Mouse (Mus musculus) spleen, adult 2 months (tissue): ENCODE measurements around the gene Prkag2. TPM values are rescaled to one million over a fixed set of nuclear protein-coding genes. Genes with fewer than 3 reads are reported as not detected.

ENCODE experiments used
- DNase-seq, 2 experiments: peaks; one replicate each; pipeline versions ENCODE4 v3.0.0 to v3.0.0-alpha.2; 2012 to 2021; ENCODE audit warnings: low spot score in 2 of 2, low read depth in 1 of 2
- H3K27ac ChIP-seq: fragments of 200-500 bp; 2 replicates; pipeline ENCODE4 v1.5.1; 2012; ENCODE audit warnings: low read length, inconsistent platforms; ENCODE audit not compliant: insufficient read depth
- H3K27me3 ChIP-seq: fragments of 200-500 bp; 2 replicates; pipeline ENCODE4 v1.6.1; 2012; ENCODE audit warnings: mild to moderate bottlenecking, moderate library complexity, low read length, inconsistent platforms; ENCODE audit not compliant: control insufficient read depth, insufficient read depth
- H3K36me3 ChIP-seq: fragments of 200-500 bp; 2 replicates; pipeline ENCODE4 v1.6.1; 2012; ENCODE audit warnings: mild to moderate bottlenecking, low read length, inconsistent platforms; ENCODE audit not compliant: control insufficient read depth, insufficient read depth
- H3K4me1 ChIP-seq: fragments of 200-500 bp; 2 replicates; pipeline ENCODE4 v1.6.1; 2011; ENCODE audit warnings: inconsistent platforms; ENCODE audit not compliant: control insufficient read depth, insufficient read depth, insufficient read length
- H3K4me3 ChIP-seq: fragments of 200-500 bp; 2 replicates; pipeline ENCODE4 v1.5.1; 2011; ENCODE audit warnings: mild to moderate bottlenecking, inconsistent platforms; ENCODE audit not compliant: insufficient read depth, insufficient read length; ENCODE audit errors: extremely low read depth
- CTCF ChIP-seq: fragments of 200-500 bp; IDR thresholded peaks from 2 replicates; pipeline ENCODE4 v1.5.1; 2011; ENCODE audit warnings: mild to moderate bottlenecking, inconsistent platforms; ENCODE audit not compliant: insufficient read depth, insufficient read length, insufficient replicate concordance; ENCODE audit errors: extremely low read depth
- POLR2A ChIP-seq: fragments of 200-500 bp; IDR thresholded peaks from 2 replicates; pipeline ENCODE4 v1.6.1; 2011; ENCODE audit warnings: low read depth, low read length, inconsistent platforms
- WGBS: fragments of 180-500 bp; shearing (Covaris S2); methylation state at CpG from one replicate; pipeline ENCODE4 v1.1.7; 2018; 5-methylcytosine and 5-hydroxymethylcytosine counted together
- polyA plus RNA-seq: library from polyadenylated mRNA; depleted of rRNA; stranded (reverse); fragments of >200 nt; gene quantifications from 2 replicates; pipeline ENCODE4 v1.2.3, GENCODE M21; 2012

Prkag2 gene
- polyA plus RNA-seq, 1 experiment: 7.7 TPM

DNA sequence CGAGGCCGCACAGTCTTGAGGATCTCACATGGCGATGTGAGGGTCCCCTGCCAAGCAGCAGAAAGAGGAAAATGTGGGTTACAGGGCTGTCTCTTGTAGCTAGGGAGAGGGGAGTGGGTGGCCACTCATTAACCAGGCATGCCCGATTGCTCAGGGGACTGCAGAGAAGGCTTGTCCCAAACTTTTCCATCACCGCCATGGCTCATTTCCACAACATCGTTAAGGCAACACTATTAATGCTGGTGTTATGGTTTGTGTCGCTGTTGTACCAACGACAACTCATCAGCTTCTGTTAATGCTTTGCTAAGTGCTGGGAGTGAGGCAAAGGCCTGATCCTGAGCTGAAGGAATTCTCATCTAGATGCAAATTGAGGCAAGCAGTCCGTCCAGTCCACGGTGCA is 165.0 kb downstream of the Prkag2 start:
- 95% methylated on average over 10 of the region's 10 CpGs for WGBS
- H3K4me1 ChIP-seq: no peaks in the 10 kb centered on the region
- no peaks in the 10 kb centered on the region for H3K27me3 ChIP-seq
- no peak for DNase-seq
- H3K4me3 ChIP-seq: no peak overlapping the region
- H3K27ac ChIP-seq: no peak overlapping the region
- TF ChIP-seq CTCF (no peak), POLR2A (no peak)
- no peaks in the 10 kb centered on the region for H3K36me3 ChIP-seq

DNA sequence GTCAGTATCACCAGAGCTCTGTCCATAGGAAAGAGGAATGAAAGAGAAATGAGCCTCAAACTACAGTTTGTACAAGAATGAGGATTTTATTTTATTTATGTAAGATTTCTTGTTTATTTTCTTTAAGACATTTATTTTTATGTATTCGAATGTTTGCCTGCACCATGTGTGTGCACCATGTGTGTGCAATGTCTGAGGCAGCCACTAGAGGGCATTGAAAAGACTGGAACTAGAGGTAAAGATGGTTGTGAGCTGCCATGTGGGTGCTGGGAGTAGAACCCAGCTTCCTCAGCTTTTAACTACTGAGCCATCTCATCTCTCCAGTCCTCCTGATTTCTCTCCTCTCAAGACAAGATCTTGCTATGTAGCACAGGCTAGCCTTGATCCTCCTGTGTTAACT is 166.7 kb downstream of the Prkag2 start:
- 93% methylated on average over 1 of the region's 1 CpGs for WGBS
- Histone ChIP-seq H3K4me1 (no peaks in the 10 kb centered on the region), H3K27ac (no peak overlapping the region), H3K36me3 (no peaks in the 10 kb centered on the region), H3K4me3 (no peak overlapping the region), H3K27me3 (no peaks in the 10 kb centered on the region)
- DNase-seq: no peak
- TF ChIP-seq CTCF (no peak), POLR2A (no peak)

DNA sequence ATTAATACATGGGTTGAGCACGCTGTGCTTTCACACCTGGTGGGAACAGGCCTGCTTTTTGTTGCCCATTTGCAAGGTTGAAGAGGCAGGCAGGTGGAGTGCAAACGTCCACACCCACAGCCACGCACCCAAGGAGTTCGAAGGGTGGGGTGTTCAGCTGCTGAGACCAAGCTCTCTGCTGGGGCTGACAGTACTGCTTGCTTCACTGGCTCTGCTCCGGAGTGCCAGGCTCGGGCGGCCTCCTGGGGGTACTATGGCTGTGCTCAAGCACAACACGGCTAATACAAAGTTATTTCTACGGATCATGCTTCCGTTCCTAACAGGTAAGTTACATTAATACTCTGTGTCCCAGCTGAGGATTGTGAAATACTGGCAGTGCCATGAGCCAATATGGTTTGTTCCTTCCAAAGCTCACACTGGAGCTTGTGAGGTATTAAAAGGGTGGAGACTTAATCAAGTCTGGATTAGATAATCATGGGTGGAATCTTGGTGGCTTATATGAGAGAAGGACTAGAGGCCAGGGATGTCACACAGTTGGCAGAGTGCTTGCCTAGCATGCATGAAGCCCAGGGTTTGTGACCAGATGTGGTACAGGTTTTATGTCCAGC is 168.8 kb downstream of the Prkag2 start:
- WGBS: 93% methylated on average over 10 of the region's 10 CpGs
- TF ChIP-seq POLR2A: no peak
- TF ChIP-seq CTCF: no peak
- no peak for DNase-seq

DNA sequence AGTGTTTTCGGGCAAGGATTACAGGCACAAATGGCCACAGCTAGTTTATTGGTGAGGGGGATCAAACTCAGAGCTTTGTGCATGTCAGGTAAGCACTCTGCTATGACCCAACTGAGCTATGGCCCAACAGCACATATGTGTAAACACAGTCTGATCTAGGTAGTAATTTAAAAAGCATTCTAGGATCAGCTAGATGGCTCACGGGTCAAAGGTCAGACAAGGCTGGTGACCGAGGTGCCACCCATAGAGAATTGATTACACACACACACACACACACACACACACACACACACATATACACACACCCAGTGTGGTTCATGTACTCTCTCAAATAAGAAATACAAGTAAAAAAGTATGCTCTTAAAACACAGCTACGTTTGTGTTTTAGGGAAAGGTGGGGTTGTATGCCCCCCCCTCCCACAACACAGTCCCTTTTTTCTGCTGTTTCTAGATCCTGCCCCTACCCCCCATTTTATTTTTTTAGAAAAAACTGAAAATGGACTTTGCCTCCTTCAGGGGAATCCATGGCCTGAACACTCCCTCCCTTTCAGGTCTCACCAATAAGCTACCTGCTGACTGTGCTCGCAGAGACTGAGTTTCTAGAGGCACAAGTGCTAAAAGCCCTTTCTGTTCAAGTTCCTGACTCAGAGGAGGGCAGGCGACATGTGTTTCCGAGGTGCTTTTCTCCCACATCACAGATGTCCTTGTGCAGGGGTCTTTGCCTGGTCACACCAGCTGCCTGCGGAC is 169.4 kb downstream of the Prkag2 start:
- no peaks in the 10 kb centered on the region for H3K27me3 ChIP-seq
- H3K36me3 ChIP-seq: no peaks in the 10 kb centered on the region
- 91% methylated on average over 8 of the region's 8 CpGs for WGBS
- TF ChIP-seq CTCF (no peak), POLR2A (no peak)
- H3K27ac ChIP-seq: no peak overlapping the region
- H3K4me1 ChIP-seq: no peaks in the 10 kb centered on the region
- no peak overlapping the region for H3K4me3 ChIP-seq
- no peak for DNase-seq

More for the DNA sequence above, 168.8 kb downstream of the Prkag2 start:
- no peaks in the 10 kb centered on the region for H3K36me3 ChIP-seq
- H3K4me1 ChIP-seq: no peaks in the 10 kb centered on the region
- H3K27ac ChIP-seq: no peak overlapping the region
- H3K4me3 ChIP-seq: no peak overlapping the region
- H3K27me3 ChIP-seq: no peaks in the 10 kb centered on the region

DNA sequence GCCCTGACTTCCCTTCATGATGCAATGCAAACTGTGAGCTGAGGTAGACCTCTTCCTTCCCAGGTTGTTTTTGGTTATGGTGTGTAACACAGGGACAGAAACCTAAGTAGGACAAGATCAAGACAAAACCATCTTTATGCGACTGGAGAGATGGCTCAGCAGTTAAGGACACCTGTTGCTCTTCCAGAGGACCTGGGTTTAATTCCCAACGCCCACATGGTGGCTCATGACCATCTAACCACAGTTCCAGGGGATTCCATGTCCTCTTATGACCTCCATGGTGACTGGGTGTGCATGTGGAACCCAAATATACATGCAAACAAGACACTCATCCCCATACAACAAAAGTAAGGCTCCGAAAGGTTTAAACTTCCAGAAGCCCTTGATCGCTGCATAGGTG is 171.6 kb downstream of the Prkag2 start:
- WGBS: 86% methylated on average over 4 of the region's 4 CpGs
- H3K4me1 ChIP-seq: no peaks in the 10 kb centered on the region

DNA sequence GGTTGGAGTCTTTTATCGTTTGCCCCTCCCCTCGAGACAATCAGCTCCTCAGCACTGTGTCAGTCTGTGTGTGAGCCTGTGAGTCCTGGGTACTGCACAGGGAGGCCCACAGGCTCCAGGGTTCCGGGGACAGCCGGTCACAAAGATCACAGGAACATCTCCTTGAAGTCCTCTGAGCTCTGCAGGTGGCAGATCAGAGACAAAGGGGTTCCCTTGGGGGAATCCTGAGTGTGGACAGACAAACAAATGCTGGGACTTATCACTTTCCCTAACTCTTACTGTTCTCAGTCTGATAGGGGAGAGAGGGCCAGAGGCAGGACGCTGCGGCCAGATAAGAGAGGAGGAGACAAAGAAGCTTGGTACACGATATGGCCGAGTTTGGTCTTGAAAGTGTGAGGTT is 172.7 kb downstream of the Prkag2 start:
- no peak for DNase-seq
- Histone ChIP-seq H3K4me3 (no peak overlapping the region), H3K27me3 (no peaks in the 10 kb centered on the region), H3K27ac (no peak overlapping the region), H3K36me3 (no peaks in the 10 kb centered on the region), H3K4me1 (no peaks in the 10 kb centered on the region)
- TF ChIP-seq CTCF (no peak), POLR2A (no peak)
- WGBS: 76% methylated on average over 8 of the region's 8 CpGs

More for the DNA sequence above, 171.6 kb downstream of the Prkag2 start:
- Histone ChIP-seq H3K36me3 (no peaks in the 10 kb centered on the region), H3K27me3 (no peaks in the 10 kb centered on the region), H3K4me3 (no peak overlapping the region), H3K27ac (no peak overlapping the region)
- DNase-seq: no peak
- TF ChIP-seq POLR2A: no peak
- no peak for TF ChIP-seq CTCF

DNA sequence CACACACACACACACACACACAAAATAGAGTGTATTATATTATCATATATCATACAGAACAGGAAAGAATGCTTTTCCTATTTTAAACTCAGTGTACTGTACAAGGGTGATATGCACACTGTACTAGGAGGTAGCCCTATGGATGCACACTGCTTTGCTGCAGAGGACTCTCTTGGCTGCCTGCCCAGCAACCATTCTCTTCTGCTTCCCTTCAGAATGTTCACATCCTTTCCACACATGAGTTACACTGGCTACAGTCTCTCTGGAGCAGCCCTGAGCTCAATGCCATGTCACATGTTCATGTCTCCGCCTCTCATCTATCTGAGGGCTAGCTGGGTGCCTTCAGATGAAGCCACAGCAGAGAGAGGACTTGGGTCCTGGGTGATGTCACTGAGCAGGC is 181.3 kb downstream of the Prkag2 start:
- no peak overlapping the region for H3K4me3 ChIP-seq
- 87% methylated on average over 1 of the region's 1 CpGs for WGBS

More for the DNA sequence above, 181.3 kb downstream of the Prkag2 start:
- no peaks in the 10 kb centered on the region for H3K36me3 ChIP-seq
- TF ChIP-seq POLR2A (no peak), CTCF (no peak)
- no peak for DNase-seq
- H3K27me3 ChIP-seq: no peaks in the 10 kb centered on the region
- H3K4me1 ChIP-seq: no peaks in the 10 kb centered on the region
- H3K27ac ChIP-seq: no peak overlapping the region
